Mouse (Mus musculus) cerebellum, adult 2 months (tissue): ENCODE results near the gene Gstk1.

Source experiments
- CTCF ChIP-seq: fragments of 200-500 bp; IDR thresholded peaks from 2 replicates; pipeline ENCODE4 v1.5.1; 2011; ENCODE audit warnings: low read depth, mild to moderate bottlenecking, control low read depth, low read length, moderate library complexity, borderline replicate concordance; ENCODE audit not compliant: insufficient read depth
- POLR2A ChIP-seq: fragments of 200-500 bp; IDR thresholded peaks from 2 replicates; pipeline ENCODE4 v1.6.1; 2011; ENCODE audit warnings: low read length, control low read depth, borderline replicate concordance; ENCODE audit not compliant: insufficient read depth

- TF ChIP-seq CTCF (no peak), POLR2A (no peak)
Observed at GRCm38 (mm10) chr6:42225046-42225445, 20.7 kb upstream of the Gstk1 start.
